Mouse (Mus musculus): ENCODE results near the gene Lrrc25.

The Lrrc25 gene

DNA sequence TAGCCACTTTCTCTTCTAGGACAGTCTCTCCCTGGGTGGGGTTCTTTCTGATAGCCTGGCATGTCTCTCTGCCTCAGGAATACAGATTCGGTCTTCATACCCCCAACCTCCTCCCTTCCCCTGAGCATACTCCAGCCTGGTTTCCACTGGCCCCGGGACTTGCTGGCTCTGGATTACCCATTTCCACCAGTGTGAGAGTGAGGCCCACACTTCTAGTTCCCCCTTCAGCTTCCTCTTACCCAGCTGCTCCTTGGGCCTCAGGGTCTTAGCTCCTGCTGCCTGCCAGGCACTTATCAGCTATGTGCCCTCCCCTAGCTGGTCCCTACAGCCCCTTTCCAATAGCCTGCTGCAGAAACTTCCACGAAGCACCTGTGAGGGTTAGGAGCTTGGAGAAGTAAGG, at the start of gene Lrrc25:
Gene Lrrc25, plus strand, starts transcription at position 262 of the 400 bp plus-strand sequence.
- in situ Hi-C loops (cut with MboI, MseI): no loop called here

- in situ Hi-C loops (cut with MboI, MseI): no loop called here
Observed at GRCm38 (mm10) chr8:70570360-70570759, 45.6 kb upstream of the Lrrc25 start.

DNA sequence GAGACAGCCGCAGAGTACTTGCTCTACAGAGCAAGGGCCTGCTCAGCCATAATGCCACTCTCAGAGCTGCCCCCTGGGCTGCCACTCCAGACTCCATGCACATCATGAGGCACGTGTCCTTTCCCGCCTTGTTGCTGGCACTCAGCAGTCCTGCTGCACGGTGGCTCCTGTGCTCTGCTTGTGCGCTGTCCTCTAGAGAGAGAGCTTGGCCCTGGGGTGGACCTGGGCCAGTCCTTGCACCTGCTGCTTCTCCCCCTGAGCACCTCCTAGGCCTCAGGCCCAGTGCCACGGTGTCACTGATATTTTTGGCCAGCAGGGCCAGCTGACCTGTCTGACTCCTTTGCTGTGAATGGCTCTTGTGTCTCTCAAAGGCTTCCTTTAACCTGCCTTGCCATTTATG, 45.0 kb upstream of the Lrrc25 start:
- in situ Hi-C loops (cut with MboI, MseI): no loop called here

- in situ Hi-C loops (cut with MboI, MseI): no loop called here
Observed at GRCm38 (mm10) chr8:70574302-70574701, 41.7 kb upstream of the Lrrc25 start.

DNA sequence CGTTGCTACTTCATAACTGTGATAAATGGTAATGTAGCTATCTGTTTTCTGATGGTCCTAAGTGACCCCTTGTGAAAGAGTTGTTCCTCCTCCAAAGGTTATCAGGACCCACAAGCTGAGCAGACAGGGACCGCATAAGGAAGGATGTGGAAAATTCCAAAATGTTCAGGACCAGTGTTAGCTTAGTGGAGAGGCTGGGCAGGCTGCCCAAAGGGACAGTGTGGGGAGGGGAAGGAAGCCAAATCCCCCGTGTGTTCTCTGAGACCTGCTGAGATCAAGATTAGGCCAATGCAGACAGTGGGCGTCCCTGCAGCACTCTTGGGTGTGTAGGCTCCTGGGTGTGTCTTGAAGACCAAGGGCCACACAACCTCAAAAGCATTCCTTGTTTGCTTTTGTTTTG, 41.0 kb upstream of the Lrrc25 start:
- in situ Hi-C loops (cut with MboI, MseI): no loop called here

DNA sequence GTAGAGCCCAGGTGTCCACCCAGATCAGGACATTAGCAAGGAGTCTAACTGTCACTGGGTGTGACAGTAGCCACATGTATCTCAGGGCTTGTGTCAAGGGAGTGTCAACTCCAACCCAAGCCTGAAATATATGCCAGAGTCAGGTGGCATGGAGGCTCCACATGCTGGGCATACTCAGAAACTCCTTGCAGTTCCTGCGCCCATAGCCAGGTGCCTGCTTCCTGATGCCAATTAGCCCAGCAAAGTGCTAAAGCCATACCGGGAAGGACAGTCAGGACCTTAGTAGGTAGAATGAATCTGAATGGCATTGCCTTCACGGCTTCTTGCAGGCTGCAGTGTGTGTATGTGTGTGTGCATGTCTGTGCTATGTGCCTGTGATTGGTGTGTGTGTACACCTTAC, 38.7 kb upstream of the Lrrc25 start:
- in situ Hi-C loops (cut with MboI, MseI): no loop called here

- in situ Hi-C loops (cut with MboI, MseI): no loop called here
Observed at GRCm38 (mm10) chr8:70583476-70584387, 32.2 kb upstream of the Lrrc25 start.

- in situ Hi-C loops (cut with MboI, MseI): loop anchor here (5.0 kb wide), 1 partner anchor 172 kb away; no protein-coding TSS in a partner anchor
Observed at GRCm38 (mm10) chr8:70584606-70585257, 31.2 kb upstream of the Lrrc25 start.

GRCm38 (mm10) chr8:70585258-70585652, 30.7 kb upstream of the Lrrc25 start:
- in situ Hi-C loops (cut with MboI, MseI): loop anchor here (5.0 kb wide), 1 partner anchor 173 kb away; no protein-coding TSS in a partner anchor

DNA sequence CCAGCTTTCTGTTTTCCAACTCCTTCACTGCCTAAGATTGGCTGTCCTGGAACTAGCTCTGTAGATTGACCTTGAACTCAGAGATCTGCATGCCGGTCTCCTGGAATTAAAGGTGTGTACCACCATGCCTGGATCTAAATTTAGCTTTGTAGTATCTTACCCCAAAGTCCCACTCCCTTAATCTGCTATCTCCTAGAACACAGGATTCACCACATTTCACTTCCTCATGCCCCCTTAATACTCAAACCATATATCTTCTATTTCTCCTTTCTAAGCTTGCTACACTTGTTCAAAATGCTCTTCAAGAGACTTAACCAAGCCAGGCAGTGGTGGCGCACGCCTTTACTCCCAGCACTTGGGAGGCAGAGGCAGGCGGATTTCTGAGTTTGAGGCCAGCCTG, 28.0 kb upstream of the Lrrc25 start:
- in situ Hi-C loops (cut with MboI, MseI): loop anchor here (5.0 kb wide), 1 partner anchor 176 kb away; no protein-coding TSS in a partner anchor

DNA sequence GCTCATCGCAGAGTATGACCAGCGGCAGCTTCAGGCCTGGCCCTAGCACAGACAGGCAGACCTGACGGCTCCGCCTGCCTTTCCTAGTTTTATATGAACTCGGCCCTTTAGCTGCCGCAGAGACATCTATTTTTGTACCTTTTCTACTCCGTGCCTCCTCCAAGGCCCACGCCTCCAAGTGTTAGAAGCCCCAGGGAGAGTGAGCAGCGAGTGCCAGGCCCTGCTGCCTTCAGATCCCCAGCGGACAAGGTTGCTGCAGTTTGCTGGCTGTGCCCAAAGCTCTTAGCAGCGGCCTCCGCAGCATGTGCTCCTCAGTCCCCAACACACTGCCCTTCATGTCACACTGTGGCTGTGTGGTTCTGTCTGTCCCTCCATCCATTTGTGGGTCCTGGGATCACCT, 24.4 kb upstream of the Lrrc25 start:
- in situ Hi-C loops (cut with MboI, MseI): no loop called here

GRCm38 (mm10) chr8:70593173-70593572, 22.8 kb upstream of the Lrrc25 start:
- in situ Hi-C loops (cut with MboI, MseI): no loop called here

- in situ Hi-C loops (cut with MboI, MseI): no loop called here
Observed at GRCm38 (mm10) chr8:70593961-70594609, 21.9 kb upstream of the Lrrc25 start, which contains the start of gene Isyna1. TSS of gene Isyna1 (plus strand) at chr8:70594373.

GRCm38 (mm10) chr8:70594621-70595564, 21.1 kb upstream of the Lrrc25 start:
- in situ Hi-C loops (cut with MboI, MseI): no loop called here

- in situ Hi-C loops (cut with MboI, MseI): no loop called here
Observed at GRCm38 (mm10) chr8:70595811-70596210, 20.1 kb upstream of the Lrrc25 start.

DNA sequence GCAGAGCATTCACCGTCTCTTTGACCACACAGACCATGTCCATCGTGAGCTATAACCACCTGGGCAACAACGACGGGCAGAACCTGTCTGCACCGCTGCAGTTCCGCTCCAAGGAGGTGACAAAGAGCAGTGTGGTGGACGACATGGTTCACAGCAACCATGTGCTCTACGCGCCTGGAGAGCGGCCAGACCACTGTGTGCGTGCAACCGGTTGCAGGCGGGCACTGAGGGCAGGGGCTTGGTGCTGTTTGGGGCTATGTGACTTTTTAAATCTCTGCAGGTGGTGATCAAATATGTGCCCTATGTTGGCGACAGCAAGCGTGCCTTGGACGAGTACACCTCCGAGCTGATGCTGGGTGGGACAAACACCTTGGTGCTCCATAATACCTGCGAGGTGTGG, 19.7 kb upstream of the Lrrc25 start:
- in situ Hi-C loops (cut with MboI, MseI): no loop called here

GRCm38 (mm10) chr8:70596775-70597416, 19.1 kb upstream of the Lrrc25 start:
- in situ Hi-C loops (cut with MboI, MseI): no loop called here

- in situ Hi-C loops (cut with MboI, MseI): no loop called here
Observed at GRCm38 (mm10) chr8:70597417-70598272, 18.3 kb upstream of the Lrrc25 start.

DNA sequence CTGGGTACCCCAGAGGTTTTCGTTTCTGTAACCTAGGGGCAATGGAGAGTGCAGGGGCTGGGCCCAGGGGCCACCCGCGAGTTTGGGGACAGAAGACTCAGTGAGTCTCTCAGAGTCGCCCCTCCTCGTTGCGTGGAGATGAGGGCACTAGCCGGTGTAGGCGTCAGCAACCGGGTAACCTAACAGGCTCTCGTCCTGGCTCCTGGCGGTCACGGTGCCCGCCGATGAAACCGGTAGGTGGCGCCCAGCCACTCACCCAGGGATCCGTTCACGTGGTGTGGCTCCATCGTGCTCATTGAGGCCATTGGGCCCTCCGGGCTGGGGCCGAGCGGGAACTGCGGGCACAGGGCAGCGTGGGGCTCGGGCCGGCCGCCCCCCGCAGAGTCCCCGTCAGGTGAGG, 17.7 kb upstream of the Lrrc25 start:
- in situ Hi-C loops (cut with MboI, MseI): no loop called here

DNA sequence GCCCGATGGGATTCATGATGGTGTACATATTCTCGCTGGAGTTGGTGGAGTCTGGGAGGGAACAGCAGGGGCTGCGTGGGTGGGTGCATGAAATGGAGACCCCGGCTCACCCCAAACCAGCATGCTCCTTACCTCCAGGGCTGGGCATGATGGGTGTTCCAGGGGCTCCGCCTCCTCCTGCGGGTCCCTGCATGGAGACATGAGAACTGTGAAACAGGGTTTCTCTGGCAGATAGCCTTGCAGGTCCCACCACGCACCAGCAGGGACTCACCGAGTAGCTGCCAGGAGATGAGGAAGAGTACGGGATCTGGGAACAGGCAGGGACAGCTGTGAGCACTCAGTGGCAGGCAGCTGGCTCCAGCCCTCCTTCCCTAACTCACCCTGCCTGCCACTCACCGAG, 17.2 kb upstream of the Lrrc25 start:
- in situ Hi-C loops (cut with MboI, MseI): no loop called here
